Mouse (Mus musculus) intestine, embryonic 14.5 days (tissue): Measurements from ENCODE around the gene Ptprg. TPM values are rescaled to one million over a fixed set of nuclear protein-coding genes. Genes with fewer than 3 reads are reported as not detected.

Experiments used
- ATAC-seq: fragments of 200-750 bp; cut with Nextera tagmentation; replicated peaks from 2 replicates; pipeline ENCODE4 v1.8.0; 2017; ENCODE audit warnings: low read depth, moderate number of reproducible peaks, moderate TSS enrichment, moderate library complexity; ENCODE audit not compliant: low FRiP score, low TSS enrichment
- DNase-seq: peaks from one replicate; pipeline ENCODE4 v3.0.0-alpha.2; 2018; ENCODE audit warnings: low spot score
- H3K27ac ChIP-seq: fragments of 300-500 bp; sonication (generic); 2 replicates; pipeline ENCODE4 v1.5.1; 2014; ENCODE audit warnings: low read depth, mild to moderate bottlenecking, control low read depth
- H3K27me3 ChIP-seq: fragments of 300-500 bp; sonication (generic); replicated peaks from 2 replicates; pipeline ENCODE4 v1.6.1; 2014; ENCODE audit warnings: low read length, control low read depth; ENCODE audit not compliant: control insufficient read depth, insufficient read depth
- H3K36me3 ChIP-seq: fragments of 300-500 bp; sonication (generic); 2 replicates; pipeline ENCODE4 v1.6.1; 2014; ENCODE audit warnings: low read length, control low read depth; ENCODE audit not compliant: control insufficient read depth, insufficient read depth
- H3K4me1 ChIP-seq: fragments of 300-500 bp; sonication (generic); replicated peaks from 2 replicates; pipeline ENCODE4 v1.6.1; 2014; ENCODE audit warnings: low read length, control low read depth, mixed read lengths; ENCODE audit not compliant: control insufficient read depth, insufficient read depth
- H3K4me2 ChIP-seq: fragments of 300-500 bp; sonication (generic); 2 replicates; pipeline ENCODE4 v1.6.1; 2014; ENCODE audit warnings: low read length
- H3K4me3 ChIP-seq: fragments of 300-500 bp; sonication (generic); 2 replicates; pipeline ENCODE4 v1.5.1; 2014; ENCODE audit warnings: low read depth, low read length, control low read depth, mixed read lengths
- H3K9ac ChIP-seq: fragments of 300-500 bp; sonication (generic); 2 replicates; pipeline ENCODE4 v1.6.1; 2014; ENCODE audit warnings: mild to moderate bottlenecking, low read length
- H3K9me3 ChIP-seq: fragments of 300-500 bp; sonication (generic); 2 replicates; pipeline ENCODE4 v1.6.1; 2016; ENCODE audit warnings: low read length, control low read depth; ENCODE audit not compliant: control insufficient read depth
- WGBS: fragments of 180-500 bp; shearing (Covaris S2); extraction: QIAGEN DNeasy Blood & Tissue Kit; methylation state at CpG from one replicate; pipeline ENCODE4 v1.1.7; 2014; 5-methylcytosine and 5-hydroxymethylcytosine counted together
- polyA plus RNA-seq: library from polyadenylated mRNA; unstranded; fragments of >200 nt; fragmentation: Nextera tagmentation; extraction: Ambion mirVana; gene quantifications from 2 replicates; pipeline ENCODE4 v1.2.1, GENCODE M21; 2014

Ptprg gene
- polyA plus RNA-seq, 1 experiment from 2014 or later = 25.1 TPM

GRCm38 (mm10) chr14:11938912-11939311 lies 385.6 kb downstream of the Ptprg start:
- 92% methylated on average over 4 of the region's 4 CpGs for WGBS
- no peaks in the 10 kb centered on the region for H3K4me1 ChIP-seq
- no peak overlapping the region for H3K27ac ChIP-seq
- no peak overlapping the region for H3K4me2 ChIP-seq
- no peak overlapping the region for H3K4me3 ChIP-seq
- DNase-seq (no peak), ATAC-seq (no peak)
- no peaks in the 10 kb centered on the region for H3K27me3 ChIP-seq
- no peaks in the 10 kb centered on the region for H3K36me3 ChIP-seq
- H3K9me3 ChIP-seq = no peaks in the 10 kb centered on the region
- H3K9ac ChIP-seq = no peak overlapping the region

- no peaks in the 10 kb centered on the region for H3K27me3 ChIP-seq
- no peak overlapping the region for H3K4me2 ChIP-seq
- H3K4me1 ChIP-seq = no peaks in the 10 kb centered on the region
- H3K4me3 ChIP-seq = no peak overlapping the region
- ATAC-seq (no peak), DNase-seq (no peak)
- no peak overlapping the region for H3K9ac ChIP-seq
- H3K36me3 ChIP-seq = no peaks in the 10 kb centered on the region
- no peak overlapping the region for H3K27ac ChIP-seq
- 79% methylated on average over 5 of the region's 5 CpGs for WGBS
- H3K9me3 ChIP-seq = no peaks in the 10 kb centered on the region
Observed at GRCm38 (mm10) chr14:11941989-11942514, 388.7 kb downstream of the Ptprg start.

- Histone ChIP-seq H3K9me3 (no peaks in the 10 kb centered on the region), H3K27me3 (no peaks in the 10 kb centered on the region), H3K4me3 (no peak overlapping the region), H3K4me2 (no peak overlapping the region), H3K27ac (no peak overlapping the region), H3K4me1 (no peaks in the 10 kb centered on the region), H3K36me3 (no peaks in the 10 kb centered on the region), H3K9ac (no peak overlapping the region)
- DNase-seq = no peak
- WGBS = 94% methylated on average over 6 of the region's 6 CpGs
- no peak for ATAC-seq
Observed at GRCm38 (mm10) chr14:11950379-11950778, 397.0 kb downstream of the Ptprg start.

GRCm38 (mm10) chr14:11955020-11955882 lies 401.9 kb downstream of the Ptprg start:
- 84% methylated on average over 6 of the region's 6 CpGs for WGBS
- H3K27me3 ChIP-seq = no peaks in the 10 kb centered on the region
- H3K27ac ChIP-seq = no peak overlapping the region
- H3K4me1 ChIP-seq = no peaks in the 10 kb centered on the region
- H3K9ac ChIP-seq = no peak overlapping the region
- no peaks in the 10 kb centered on the region for H3K9me3 ChIP-seq
- DNase-seq (no peak), ATAC-seq (no peak)
- no peaks in the 10 kb centered on the region for H3K36me3 ChIP-seq
- H3K4me2 ChIP-seq = no peak overlapping the region
- no peak overlapping the region for H3K4me3 ChIP-seq

- Histone ChIP-seq H3K4me3 (no peak overlapping the region), H3K9me3 (no peaks in the 10 kb centered on the region), H3K4me2 (no peak overlapping the region), H3K27ac (no peak overlapping the region), H3K27me3 (no peaks in the 10 kb centered on the region), H3K4me1 (no peaks in the 10 kb centered on the region), H3K36me3 (no peaks in the 10 kb centered on the region), H3K9ac (no peak overlapping the region)
- DNase-seq (no peak), ATAC-seq (no peak)
- 84% methylated on average over 15 of the region's 15 CpGs for WGBS
Observed at GRCm38 (mm10) chr14:11960269-11961121, 407.2 kb downstream of the Ptprg start.

- Histone ChIP-seq H3K9me3 (no peaks in the 10 kb centered on the region), H3K36me3 (no peaks in the 10 kb centered on the region), H3K4me1 (peaks cover 7% of the 10 kb centered on the region), H3K4me2 (no peak overlapping the region), H3K9ac (no peak overlapping the region), H3K27ac (no peak overlapping the region), H3K4me3 (no peak overlapping the region), H3K27me3 (no peaks in the 10 kb centered on the region)
- DNase-seq (no peak), ATAC-seq (no peak)
- WGBS = 89% methylated on average over 5 of the region's 5 CpGs
Observed at GRCm38 (mm10) chr14:11962101-11962500, 408.8 kb downstream of the Ptprg start.

GRCm38 (mm10) chr14:11962561-11962960 lies 409.2 kb downstream of the Ptprg start:
- no peak overlapping the region for H3K27ac ChIP-seq
- no peaks in the 10 kb centered on the region for H3K27me3 ChIP-seq
- 73% methylated on average over 8 of the region's 8 CpGs for WGBS
- no peak overlapping the region for H3K4me3 ChIP-seq
- peaks cover 7% of the 10 kb centered on the region for H3K4me1 ChIP-seq
- H3K9ac ChIP-seq = no peak overlapping the region
- DNase-seq (no peak), ATAC-seq (no peak)
- no peaks in the 10 kb centered on the region for H3K36me3 ChIP-seq
- no peak overlapping the region for H3K4me2 ChIP-seq
- no peaks in the 10 kb centered on the region for H3K9me3 ChIP-seq

GRCm38 (mm10) chr14:11963791-11964190 lies 410.5 kb downstream of the Ptprg start:
- no peaks in the 10 kb centered on the region for H3K9me3 ChIP-seq

More at GRCm38 (mm10) chr14:11963791-11964190, 410.5 kb downstream of the Ptprg start:
- no peaks in the 10 kb centered on the region for H3K36me3 ChIP-seq
- DNase-seq = no peak
- 94% methylated on average over 10 of the region's 10 CpGs for WGBS
- no peak overlapping the region for H3K9ac ChIP-seq
- no peak overlapping the region for H3K4me3 ChIP-seq
- H3K27me3 ChIP-seq = no peaks in the 10 kb centered on the region
- no peak for ATAC-seq
- no peak overlapping the region for H3K27ac ChIP-seq
- H3K4me2 ChIP-seq = no peak overlapping the region
- H3K4me1 ChIP-seq = peaks cover 7% of the 10 kb centered on the region
